ENCODE assay signal across 13 mouse cellular contexts in genomic region chr13:97064413-97064812, GRCm38 (mm10). TPM values are rescaled to one million over a fixed set of nuclear protein-coding genes. Genes with fewer than 3 reads are reported as not detected.
DNase-seq lines count a peak whose midpoint lies in the region; ATAC-seq and TF ChIP-seq lines count a peak whose summit lies in the region.
"Had no signal": no experiment of that assay in that cellular context is flagged by ENCODE, and none has a peak within 500 bp of the region (broad histone marks: within the 10 kb centered on the region; RNA-seq: fewer than 3 reads in every experiment).

No protein-coding gene starts in this region.

- H3K36me3 ChIP-seq in forebrain, embryonic 15.5 days, result no peaks in the 10 kb centered on the region
- no peaks in the 10 kb centered on the region for H3K36me3 ChIP-seq in forebrain, embryonic 12.5 days (replicated peaks)
- no peaks in the 10 kb centered on the region for H3K36me3 ChIP-seq in stomach, embryonic 15.5 days
- H3K36me3 ChIP-seq in stomach, postnatal 0 days (ENCODE audit: control insufficient read depth, insufficient read depth, low read length), result no peaks in the 10 kb centered on the region
- H3K36me3 ChIP-seq in intestine, embryonic 14.5 days (ENCODE audit: control insufficient read depth, insufficient read depth, low read length), result no peaks in the 10 kb centered on the region
- no peaks in the 10 kb centered on the region for H3K36me3 ChIP-seq in myocyte (ENCODE audit: control insufficient read depth, insufficient read depth)

- peaks cover 5% of the 10 kb centered on the region; the same call in 1 of the 2 replicates for H3K27me3 ChIP-seq in forebrain, embryonic 15.5 days
- H3K27me3 ChIP-seq in forebrain, embryonic 12.5 days, result peaks cover 20% of the 10 kb centered on the region
- no peaks in the 10 kb centered on the region for H3K27me3 ChIP-seq in stomach, embryonic 15.5 days (replicated peaks)
- H3K27me3 ChIP-seq in stomach, postnatal 0 days (ENCODE audit: control insufficient read depth, insufficient read depth, low read length), result no peaks in the 10 kb centered on the region
- H3K27me3 ChIP-seq in intestine, embryonic 14.5 days (replicated peaks; ENCODE audit: control insufficient read depth, insufficient read depth, low read length), result no peaks in the 10 kb centered on the region; the same call in 1 of the 2 replicates
- H3K27me3 ChIP-seq in myocyte (ENCODE audit: control insufficient read depth, insufficient read depth, insufficient read length), result no peaks in the 10 kb centered on the region

- no peaks in the 10 kb centered on the region for H3K79me2 ChIP-seq in myocyte (ENCODE audit: control insufficient read depth, insufficient read depth)

- no peak overlapping the region for H3K9ac ChIP-seq in forebrain, embryonic 15.5 days (replicated peaks)
- H3K9ac ChIP-seq in forebrain, embryonic 12.5 days, result no peak overlapping the region
- H3K9ac ChIP-seq in stomach, embryonic 15.5 days, result no peak overlapping the region
- H3K9ac ChIP-seq in stomach, postnatal 0 days (ENCODE audit: low read length), result no peak overlapping the region
- H3K9ac ChIP-seq in intestine, embryonic 14.5 days (ENCODE audit: low read length), result no peak overlapping the region

- no peak overlapping the region for H3ac ChIP-seq in myocyte (ENCODE audit: control insufficient read depth, insufficient read length)

- 52% methylated on average over 3 of the region's 3 CpGs for WGBS in forebrain, embryonic 15.5 days
- 66% methylated on average over 3 of the region's 3 CpGs for WGBS in forebrain, embryonic 12.5 days
- WGBS in stomach, embryonic 15.5 days, result 46% methylated on average over 3 of the region's 3 CpGs
- 51% methylated on average over 3 of the region's 3 CpGs for WGBS in stomach, postnatal 0 days
- WGBS in intestine, embryonic 14.5 days, result 44% methylated on average over 3 of the region's 3 CpGs

- no peak for TF ChIP-seq POLR2A in myocyte (IDR thresholded peaks at IDR 0.05; ENCODE audit: insufficient read length, low read depth)

- H3K27ac ChIP-seq in forebrain, embryonic 15.5 days (replicated peaks), result no peak overlapping the region
- no peak overlapping the region for H3K27ac ChIP-seq in forebrain, embryonic 12.5 days
- H3K27ac ChIP-seq in stomach, embryonic 15.5 days, result no peak overlapping the region
- H3K27ac ChIP-seq in stomach, postnatal 0 days (replicated peaks), result no peak overlapping the region
- no peak overlapping the region for H3K27ac ChIP-seq in intestine, embryonic 14.5 days (ENCODE audit: low read depth)
- H3K27ac ChIP-seq: kidney, postnatal 0 days had no signal

- H3K9me3 ChIP-seq in forebrain, embryonic 15.5 days, result no peaks in the 10 kb centered on the region
- H3K9me3 ChIP-seq in forebrain, embryonic 12.5 days, result no peaks in the 10 kb centered on the region
- H3K9me3 ChIP-seq in stomach, embryonic 15.5 days, result no peaks in the 10 kb centered on the region
- no peaks in the 10 kb centered on the region for H3K9me3 ChIP-seq in stomach, postnatal 0 days (ENCODE audit: control insufficient read depth, low read length)
- no peaks in the 10 kb centered on the region for H3K9me3 ChIP-seq in intestine, embryonic 14.5 days (ENCODE audit: control insufficient read depth, low read length)

- peak overlapping the region; percentile 19; the same call in 1 of the 2 replicates for H3K4me2 ChIP-seq in forebrain, embryonic 15.5 days (replicated peaks)
- no peak overlapping the region for H3K4me2 ChIP-seq in forebrain, embryonic 12.5 days
- no peak overlapping the region for H3K4me2 ChIP-seq in stomach, embryonic 15.5 days
- H3K4me2 ChIP-seq in stomach, postnatal 0 days (replicated peaks; ENCODE audit: low read depth), result no peak overlapping the region
- no peak overlapping the region for H3K4me2 ChIP-seq in intestine, embryonic 14.5 days (ENCODE audit: low read length)
- H3K4me2 ChIP-seq in myocyte (ENCODE audit: low read depth), result peak overlapping the region; percentile 6

- TF ChIP-seq EP300 in stomach, postnatal 0 days (optimal IDR thresholded peaks at IDR 0.05), result no peak

- no peak for ATAC-seq in forebrain, embryonic 15.5 days (replicated peaks)
- ATAC-seq in forebrain, embryonic 12.5 days (ENCODE audit: low FRiP score), result no peak
- peak; percentile 46 for ATAC-seq in stomach, embryonic 15.5 days (ENCODE audit: insufficient read depth, low FRiP score, low read depth)
- ATAC-seq in stomach, postnatal 0 days (ENCODE audit: low FRiP score, low TSS enrichment), result no peak
- ATAC-seq in intestine, embryonic 14.5 days (replicated peaks; ENCODE audit: low FRiP score, low TSS enrichment, low read depth), result peak; percentile 40; the same call in 1 of the 2 replicates

- H3K4me3 ChIP-seq in forebrain, embryonic 15.5 days, result no peak overlapping the region
- no peak overlapping the region for H3K4me3 ChIP-seq in forebrain, embryonic 12.5 days (replicated peaks)
- H3K4me3 ChIP-seq in stomach, embryonic 15.5 days (replicated peaks), result no peak overlapping the region
- H3K4me3 ChIP-seq in stomach, postnatal 0 days (ENCODE audit: low read depth, low read length), result no peak overlapping the region
- no peak overlapping the region for H3K4me3 ChIP-seq in intestine, embryonic 14.5 days (ENCODE audit: low read depth, low read length)
- H3K4me3 ChIP-seq in myocyte, result no peak overlapping the region

- H3K4me1 ChIP-seq in forebrain, embryonic 15.5 days, result 0 out of 2 replicates have a peak, but pooled peaks cover 4% of the 10 kb centered on the region
- H3K4me1 ChIP-seq in forebrain, embryonic 12.5 days, result peaks cover 12% of the 10 kb centered on the region
- no peaks in the 10 kb centered on the region for H3K4me1 ChIP-seq in stomach, embryonic 15.5 days
- H3K4me1 ChIP-seq in stomach, postnatal 0 days (replicated peaks; ENCODE audit: control insufficient read depth, insufficient read depth), result no peaks in the 10 kb centered on the region
- no peaks in the 10 kb centered on the region; the same call in 1 of the 2 replicates for H3K4me1 ChIP-seq in intestine, embryonic 14.5 days (replicated peaks; ENCODE audit: control insufficient read depth, insufficient read depth, low read length)

- TF ChIP-seq CTCF in stomach, postnatal 0 days (IDR thresholded peaks at IDR 0.05; ENCODE audit: low read depth), result no peak

- DNase-seq in stomach, postnatal 0 days (ENCODE audit: low spot score), result no peak
- no peak for DNase-seq in intestine, embryonic 14.5 days (ENCODE audit: low spot score)
- no peak for DNase-seq in gastrocnemius, adult 8-10 months (ENCODE audit: low spot score in 2 of 2)
- no peak for DNase-seq in urinary bladder, postnatal 36 days (ENCODE audit: low spot score in 2 of 2)
- DNase-seq: cerebellum, postnatal 25 days had no signal

TF ChIP-seq in myocyte, 11 proteins besides CTCF, POLR2A, EP300 and RAD21:
- TF ChIP-seq E2F4 (IDR thresholded peaks at IDR 0.05; ENCODE audit: insufficient read depth), result no peak
- TF ChIP-seq USF1 (IDR thresholded peaks at IDR 0.05; ENCODE audit: low read depth), result no peak
- no peak for TF ChIP-seq CEBPB (IDR thresholded peaks at IDR 0.05; ENCODE audit: insufficient read depth, poor library complexity, severe bottlenecking)
- no peak for TF ChIP-seq REST (IDR thresholded peaks at IDR 0.05; ENCODE audit: insufficient read depth, insufficient read length)

RNA-seq across cellular contexts. Expression of gene Fam169a, which starts 2.7 kb away (rescaled TPM):
- 14.4 and 15.1 TPM in 2 replicates for polyA plus RNA-seq in forebrain, embryonic 15.5 days (2015; fragmentation: Nextera tagmentation; extraction: Ambion mirVana)
- 12.3 and 12.5 TPM in 2 replicates for polyA plus RNA-seq in forebrain, embryonic 12.5 days (2016; fragmentation: Nextera tagmentation; extraction: Ambion mirVana)
- 1.9 and 2.5 TPM in 2 replicates for polyA plus RNA-seq in stomach, embryonic 15.5 days (2015; fragmentation: Nextera tagmentation; extraction: Ambion mirVana)
- 0.70 TPM in 2 replicates for polyA plus RNA-seq in stomach, postnatal 0 days (2015; fragmentation: Nextera tagmentation; extraction: Ambion mirVana)
- 5.5 and 7.0 TPM in 2 replicates for polyA plus RNA-seq in intestine, embryonic 14.5 days (2014; fragmentation: Nextera tagmentation; extraction: Ambion mirVana)
- 0.08 TPM for polyA plus RNA-seq in myocyte (2012; fragmentation: generic; extraction: Trizol)
- under 1 TPM in 1 of 4 experiments, not detected in 3; 0.12 TPM for total RNA-seq in gastrocnemius, adult 8-10 months (2022)

RNA-seq across cellular contexts. Expression of gene 1700029F12Rik, which starts 30.3 kb away (rescaled TPM):
- not detected in 2 replicates for polyA plus RNA-seq in forebrain, embryonic 15.5 days (2015; fragmentation: Nextera tagmentation; extraction: Ambion mirVana)
- not detected in 2 replicates for polyA plus RNA-seq in forebrain, embryonic 12.5 days (2016; fragmentation: Nextera tagmentation; extraction: Ambion mirVana)
- polyA plus RNA-seq in stomach, embryonic 15.5 days (2015; fragmentation: Nextera tagmentation; extraction: Ambion mirVana), result not detected in 2 replicates
- 0.08 TPM in 1 of 2 replicates, not detected in the other for polyA plus RNA-seq in stomach, postnatal 0 days (2015; fragmentation: Nextera tagmentation; extraction: Ambion mirVana)
- polyA plus RNA-seq in intestine, embryonic 14.5 days (2014; fragmentation: Nextera tagmentation; extraction: Ambion mirVana), result not detected in 2 replicates
- not detected for polyA plus RNA-seq in myocyte (2012; fragmentation: generic; extraction: Trizol)
- total RNA-seq in gastrocnemius, adult 8-10 months (2022), result not detected
- total RNA-seq: adrenal gland, adult 18-20 months; left cerebral cortex, postnatal 25 days; megakaryocyte-erythroid progenitor cell, adult 5-6 weeks had no signal
- polyA plus RNA-seq: kidney, postnatal 0 days had no signal

RNA-seq across cellular contexts. Expression of gene Gm6169, which starts 34.6 kb away (rescaled TPM):
- 0.92 and 1.5 TPM in 2 replicates for polyA plus RNA-seq in forebrain, embryonic 15.5 days (2015; fragmentation: Nextera tagmentation; extraction: Ambion mirVana)
- polyA plus RNA-seq in forebrain, embryonic 12.5 days (2016; fragmentation: Nextera tagmentation; extraction: Ambion mirVana), result 0.83 and 1.2 TPM in 2 replicates
- 4.3 and 18.6 TPM in 2 replicates for polyA plus RNA-seq in stomach, embryonic 15.5 days (2015; fragmentation: Nextera tagmentation; extraction: Ambion mirVana)
- 8.5 and 10.2 TPM in 2 replicates for polyA plus RNA-seq in stomach, postnatal 0 days (2015; fragmentation: Nextera tagmentation; extraction: Ambion mirVana)
- 3.7 and 5.9 TPM in 2 replicates for polyA plus RNA-seq in intestine, embryonic 14.5 days (2014; fragmentation: Nextera tagmentation; extraction: Ambion mirVana)
- 6.3 TPM for polyA plus RNA-seq in myocyte (2012; fragmentation: generic; extraction: Trizol)
- total RNA-seq in gastrocnemius, adult 8-10 months (2022), result 1 to 10 TPM in 2 of 4 experiments, under 1 TPM in 1, not detected in 1; 0.31 to 8.1 (median 5.0) TPM

Comparison
In these comparisons a context has a peak if more than half of its experiments do, and no peak if none do; other contexts are left out.
1. ATAC-seq: peak in stomach, embryonic 15.5 days (single experiment) and intestine, embryonic 14.5 days (single experiment); none in forebrain, embryonic 15.5 days (single experiment), forebrain, embryonic 12.5 days (single experiment) and stomach, postnatal 0 days (single experiment).
2. H3K4me2 ChIP-seq: peak in forebrain, embryonic 15.5 days (single experiment) and myocyte (single experiment); none in forebrain, embryonic 12.5 days (single experiment), stomach, embryonic 15.5 days (single experiment), stomach, postnatal 0 days (single experiment) and intestine, embryonic 14.5 days (single experiment).